Mouse (Mus musculus): Measurements from ENCODE around the gene Srsf6.
A peak's percentile ranks its signal among the peaks of the same experiment; 100 is the strongest.
"Not testable (repeated sequence)": the region's sequence is repeated elsewhere in the genome, so short reads cannot be mapped to it uniquely, and the experiment has no call there.

The Srsf6 gene

DNA sequence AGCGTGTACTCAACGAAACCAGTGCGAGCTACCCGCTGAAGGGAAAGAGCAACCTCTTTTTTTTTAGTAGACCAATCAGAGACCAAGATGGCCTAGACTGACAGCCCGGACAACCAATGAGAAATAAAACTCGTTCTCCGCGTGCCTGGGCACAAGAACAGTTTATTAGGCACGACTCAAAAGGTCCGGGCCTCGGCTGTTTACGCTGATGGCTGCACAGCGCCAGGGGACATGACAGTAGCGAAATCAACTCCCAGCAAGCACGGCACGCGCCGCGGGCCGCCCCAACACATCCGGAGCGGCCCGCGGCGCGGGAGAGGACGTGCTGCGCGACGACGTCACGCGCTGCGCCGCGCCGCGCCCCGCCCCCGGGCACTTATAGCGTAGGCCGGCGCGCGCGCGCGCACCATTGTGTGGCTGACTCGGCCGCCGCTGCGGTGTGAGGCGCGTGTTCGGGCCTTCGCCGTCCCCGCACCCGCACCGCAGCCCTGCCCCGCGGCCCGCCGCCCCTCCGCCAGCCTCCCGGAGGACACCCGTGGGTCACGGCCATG, at the start of gene Srsf6:
Srsf6 (plus strand) TSS at position 406 of the 551 bp plus-strand sequence.
- DNase-seq: peak; percentile 92

DNA sequence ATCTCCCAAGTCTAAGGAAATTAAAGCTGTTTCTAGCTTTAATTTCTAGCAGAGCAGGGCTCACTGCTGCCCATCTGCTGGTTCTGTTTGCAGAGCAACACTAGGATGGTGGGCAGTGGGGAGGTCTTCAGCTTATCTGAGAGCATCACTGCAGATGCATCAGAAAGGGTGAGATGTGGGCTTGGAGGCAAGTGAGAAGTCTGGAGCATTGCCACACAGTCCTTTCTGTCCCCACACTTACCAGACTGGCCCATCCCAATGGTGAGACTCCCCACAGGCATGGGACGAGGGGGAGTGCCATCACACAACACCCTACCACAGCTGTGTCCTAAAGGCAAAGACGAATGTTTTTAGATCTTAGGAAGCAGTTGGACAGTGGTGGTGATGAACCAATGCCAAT, 47.2 kb upstream of the Srsf6 start:
- DNase-seq: no peak

DNA sequence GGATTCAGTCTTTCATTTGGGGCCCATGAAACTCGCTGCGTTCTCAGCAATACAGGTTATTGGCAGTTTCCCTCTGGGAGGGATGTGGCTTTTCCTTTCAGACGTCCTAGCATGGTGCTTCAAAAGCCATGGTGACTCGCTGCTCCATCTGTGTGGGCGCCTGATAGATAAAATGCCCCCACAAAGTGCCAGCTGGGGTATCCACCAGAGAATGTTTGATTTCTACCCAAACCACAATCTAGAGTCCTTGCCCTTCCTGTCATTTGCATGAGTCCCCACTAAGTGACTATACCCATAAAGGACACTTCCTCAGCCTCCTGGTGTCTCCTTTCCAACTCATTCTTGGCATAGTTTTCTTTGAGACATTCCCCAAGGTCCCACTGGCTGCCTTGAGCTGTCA, 44.2 kb upstream of the Srsf6 start:
- DNase-seq: no peak

GRCm38 (mm10) chr2:162888677-162889076, 42.7 kb upstream of the Srsf6 start:
- no peak for DNase-seq

GRCm38 (mm10) chr2:162889191-162889590, 42.1 kb upstream of the Srsf6 start:
- DNase-seq: no peak

DNA sequence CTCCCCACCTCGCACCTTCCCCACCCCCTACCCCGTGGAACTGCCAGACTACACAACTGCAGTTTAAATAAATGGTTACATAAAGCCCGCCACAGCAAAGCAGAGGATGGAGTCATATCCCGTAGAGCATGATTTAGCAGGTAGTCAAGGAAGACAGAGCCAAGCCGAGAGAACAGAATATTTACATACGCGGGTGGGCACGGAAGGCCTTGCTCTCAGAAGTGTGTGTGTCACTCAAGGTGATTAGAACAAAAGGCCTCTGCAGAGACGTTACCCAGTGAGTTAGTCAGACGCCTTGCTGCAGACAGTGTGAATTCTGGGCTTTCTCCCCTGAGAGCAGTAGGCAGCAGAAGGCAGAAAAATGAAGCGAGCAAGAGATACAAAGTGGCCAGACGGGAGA, 41.6 kb upstream of the Srsf6 start:
- no peak for DNase-seq

DNA sequence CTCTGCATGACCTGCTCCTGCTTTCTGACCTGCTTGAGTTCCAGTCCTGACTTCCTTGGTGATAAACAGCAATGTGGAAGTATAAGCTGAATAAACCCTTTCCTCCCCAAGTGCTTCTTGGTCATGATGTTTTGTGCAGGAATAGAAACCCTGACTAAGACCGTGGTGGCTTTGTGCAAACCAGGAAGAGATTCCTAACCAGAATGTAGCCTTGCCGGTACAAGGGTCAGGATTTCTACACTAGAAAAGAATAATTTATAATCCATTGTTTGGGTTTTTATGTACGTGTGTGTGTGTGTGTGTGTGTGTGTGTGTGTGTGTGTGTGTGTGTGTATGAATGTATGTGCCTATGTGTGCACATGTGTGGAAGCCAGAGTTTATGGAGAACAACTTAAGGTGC, 38.3 kb upstream of the Srsf6 start:
- not testable (repeated sequence) for DNase-seq

GRCm38 (mm10) chr2:162899256-162899655, 32.1 kb upstream of the Srsf6 start:
- DNase-seq: not testable (repeated sequence)

DNA sequence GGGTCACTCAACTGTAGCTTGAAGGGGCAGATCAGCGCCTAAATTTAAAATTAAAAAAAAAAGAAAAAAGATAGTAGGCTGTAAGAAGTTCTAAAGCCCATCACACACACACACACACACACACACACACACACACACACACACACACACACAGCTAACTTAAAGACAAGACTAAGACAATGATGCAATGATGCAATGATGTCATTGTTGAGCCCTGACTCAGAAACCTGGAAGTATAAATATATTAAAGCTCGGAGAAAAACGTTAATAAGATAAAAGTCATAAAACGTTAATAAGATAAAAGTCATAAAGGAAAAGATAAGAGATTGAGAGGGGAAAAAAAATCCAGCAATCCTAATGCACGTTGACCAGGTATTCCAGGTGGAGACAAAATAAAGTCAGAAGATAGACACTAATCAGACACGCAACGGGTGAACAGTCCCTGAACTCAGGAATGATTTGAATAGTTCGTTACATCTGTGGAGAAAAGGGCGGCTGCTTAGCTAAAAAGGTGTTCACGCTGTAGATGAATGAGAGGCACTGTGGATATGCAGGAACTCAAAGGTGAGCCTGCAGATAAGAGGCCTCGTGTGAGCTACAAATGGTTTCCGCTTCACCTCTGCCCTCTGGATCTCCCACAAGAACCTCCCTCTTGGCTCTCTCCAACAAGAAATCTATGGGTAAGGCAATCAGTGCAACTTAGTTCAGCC, 31.3 kb upstream of the Srsf6 start:
- DNase-seq: no peak

DNA sequence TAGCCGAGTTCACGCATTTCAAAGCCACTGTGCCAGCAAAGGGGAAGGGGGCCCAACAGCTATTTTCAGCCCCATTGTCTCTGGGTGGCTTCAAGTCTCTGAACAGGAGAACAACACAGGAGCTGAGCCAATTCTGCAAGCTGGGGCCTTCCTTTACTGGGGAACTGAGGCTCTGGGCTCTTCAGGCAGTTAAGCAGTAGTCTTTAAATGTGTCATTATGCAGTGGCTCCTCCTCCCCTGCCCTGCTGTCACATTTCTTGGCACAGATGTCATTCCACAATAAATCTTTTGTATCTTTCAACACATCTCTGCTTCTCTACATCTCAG, 30.8 kb upstream of the Srsf6 start:
- DNase-seq: no peak

- DNase-seq: no peak
These were observed 25.4 kb upstream of the Srsf6 start for GRCm38 (mm10) chr2:162905902-162906301.

DNA sequence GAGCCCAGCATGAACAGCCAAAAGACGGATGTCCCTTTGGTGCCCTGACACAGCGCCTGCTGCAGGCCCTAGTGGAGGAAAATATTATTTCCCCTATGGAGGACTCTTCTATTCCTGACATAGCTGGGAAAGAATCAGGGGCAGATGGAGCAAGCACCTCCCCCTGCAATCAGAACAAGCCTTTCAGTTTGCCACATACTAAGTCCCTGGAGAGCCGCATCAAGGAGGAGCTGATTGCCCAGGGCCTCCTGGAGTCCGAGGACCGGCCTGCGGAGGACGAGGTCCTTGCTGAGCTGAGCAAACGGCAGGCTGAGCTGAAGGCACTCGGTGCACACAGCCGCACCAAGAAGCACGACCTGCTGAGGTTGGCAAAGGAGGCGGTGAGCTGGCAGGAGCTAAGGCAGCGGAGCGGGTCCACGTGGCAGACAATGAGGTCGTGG, 23.3 kb upstream of the Srsf6 start:
- no peak for DNase-seq

GRCm38 (mm10) chr2:162914040-162914439, 17.3 kb upstream of the Srsf6 start:
- no peak for DNase-seq

DNA sequence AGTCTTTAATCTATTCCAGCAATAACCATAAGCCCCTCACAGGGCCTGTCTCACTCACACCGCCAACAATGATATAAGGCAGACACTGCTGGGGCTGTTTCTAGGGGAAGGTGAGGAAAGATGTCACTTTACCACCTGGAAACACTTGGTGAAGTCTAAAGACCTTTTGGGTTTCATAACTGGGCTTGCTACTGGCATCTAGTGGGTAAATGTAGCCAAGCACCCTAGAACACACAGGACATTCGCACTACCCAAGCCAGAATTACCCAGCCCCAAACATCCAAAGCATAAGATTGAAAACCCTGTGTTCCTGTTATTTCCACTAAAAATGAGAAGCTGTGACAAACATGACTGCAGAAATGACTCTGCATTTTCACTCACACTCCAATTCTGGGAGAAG, 16.8 kb upstream of the Srsf6 start:
- no peak for DNase-seq

GRCm38 (mm10) chr2:162919926-162920325, 11.4 kb upstream of the Srsf6 start:
- no peak for DNase-seq

GRCm38 (mm10) chr2:162922183-162922582, 9.1 kb upstream of the Srsf6 start:
- DNase-seq: peak; percentile 52

DNA sequence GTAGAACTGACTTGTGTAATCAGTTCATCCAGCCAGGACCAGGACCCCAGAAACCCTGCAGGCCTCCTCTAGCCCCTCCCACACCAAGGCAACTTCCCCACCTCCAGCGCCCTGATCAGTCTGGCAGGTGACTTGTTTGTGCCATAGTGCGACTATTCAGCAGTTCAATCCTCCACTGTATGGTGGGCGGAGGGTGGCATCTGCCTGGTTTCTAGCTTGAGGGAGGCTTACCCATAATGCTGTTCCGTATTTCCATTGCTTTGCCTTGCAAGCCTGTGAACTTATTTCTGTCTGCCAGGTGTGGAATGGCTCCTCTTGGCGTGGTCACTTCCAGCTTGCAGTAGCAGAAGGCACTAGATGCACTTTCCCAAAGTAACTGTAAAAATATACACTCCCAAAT, 8.5 kb upstream of the Srsf6 start:
- DNase-seq: no peak

- no peak for DNase-seq
These were observed 7.2 kb upstream of the Srsf6 start for GRCm38 (mm10) chr2:162924126-162924525.

GRCm38 (mm10) chr2:162927918-162928585, 3.3 kb upstream of the Srsf6 start:
- no peak for DNase-seq

DNA sequence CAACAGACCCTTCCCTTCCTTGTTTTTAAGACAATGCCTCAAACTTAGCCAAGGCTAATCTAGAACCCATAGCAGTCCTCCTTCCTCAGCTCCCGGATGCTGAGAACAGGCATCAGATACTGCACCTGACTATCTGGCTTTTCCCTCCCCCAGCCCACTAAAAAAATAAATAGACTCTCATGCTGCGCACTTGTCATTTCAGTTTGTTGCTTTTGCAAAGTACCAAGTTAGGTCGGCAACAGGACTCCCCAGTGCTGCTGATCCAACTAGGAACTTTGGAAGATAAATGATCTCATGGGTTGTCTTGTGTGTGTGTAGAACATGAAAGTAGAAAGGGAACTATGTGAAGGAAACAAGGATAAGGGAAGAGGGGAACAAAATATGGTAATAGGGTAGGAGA, 1.6 kb upstream of the Srsf6 start:
- no peak for DNase-seq

DNA sequence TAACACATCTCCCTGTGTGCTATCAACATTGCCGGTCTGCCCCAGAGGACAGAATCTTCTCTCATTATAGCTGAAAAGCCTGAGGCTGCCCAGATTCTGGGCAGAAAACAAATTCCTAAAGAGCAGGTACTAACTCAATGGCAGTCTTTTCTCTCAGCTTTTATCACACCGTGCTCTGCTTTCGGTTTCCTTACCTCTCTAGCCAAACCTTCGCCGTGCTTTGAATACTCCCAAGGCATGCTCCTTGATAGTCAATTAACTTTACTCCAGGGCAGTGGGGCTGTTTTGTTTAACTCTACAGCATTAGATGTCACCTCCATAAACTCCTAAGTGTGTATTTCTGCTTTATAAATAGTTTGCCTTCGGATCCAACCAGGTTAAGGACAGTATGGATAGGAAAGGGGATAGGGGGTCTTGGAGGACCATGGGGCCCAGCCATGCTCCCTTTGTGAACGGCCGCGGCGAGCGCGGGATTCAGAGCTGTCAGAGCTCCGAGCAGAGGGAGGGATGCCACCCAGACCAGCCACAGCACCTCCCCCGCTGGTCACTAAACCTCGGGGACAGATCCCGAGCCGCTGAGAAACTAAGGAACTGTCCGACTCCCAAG, 709 bp upstream of the Srsf6 start:
- peak; percentile 30 for DNase-seq

- peak; percentile 89 for DNase-seq
These were observed 634 bp downstream of the Srsf6 start for GRCm38 (mm10) chr2:162931674-162932650.

GRCm38 (mm10) chr2:162932706-162933105, 1.4 kb downstream of the Srsf6 start:
- DNase-seq: no peak
